Mouse (Mus musculus): ENCODE results near the gene Dock3. TPM values are rescaled to one million over a fixed set of nuclear protein-coding genes. Genes with fewer than 3 reads are reported as not detected.

Gene Dock3
- polyA plus RNA-seq, 1 experiment from 2014 or later, result 0.56 TPM

DNA sequence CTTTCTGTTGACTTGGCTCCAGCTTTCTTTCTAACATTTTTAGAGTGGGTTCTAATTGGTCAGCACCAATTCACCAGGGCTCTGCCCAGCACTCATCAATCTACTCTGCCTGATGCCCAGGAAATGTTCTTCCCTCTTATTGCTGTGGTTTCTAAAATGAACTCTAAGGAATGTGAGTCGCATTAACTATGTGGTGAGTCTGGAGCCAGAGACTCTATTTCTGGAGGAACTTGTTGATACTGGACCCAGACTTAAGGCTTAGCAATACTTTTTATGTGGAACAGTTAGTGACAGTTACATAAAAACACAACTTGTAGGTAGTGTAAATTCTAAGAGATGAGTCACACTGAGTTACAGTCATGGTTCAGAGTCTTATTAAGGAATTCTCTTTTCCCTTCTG, 296.7 kb downstream of the Dock3 start:
- 77% methylated on average over 1 of the region's 1 CpGs for WGBS (ENCODE audit: insufficient replicate concordance)
- no peaks in the 10 kb centered on the region for H3K27me3 ChIP-seq (ENCODE audit: control insufficient read depth, insufficient read depth, low read length)
- ATAC-seq (replicated peaks; ENCODE audit: insufficient number of reproducible peaks, low FRiP score, low TSS enrichment), result no peak
- no peak overlapping the region for H3K4me3 ChIP-seq (ENCODE audit: low read depth, low read length)
- no peaks in the 10 kb centered on the region for H3K36me3 ChIP-seq (ENCODE audit: control insufficient read depth, insufficient read depth, low read length)
- no peak overlapping the region for H3K9ac ChIP-seq (ENCODE audit: low read depth, low read length)
- no peak overlapping the region for H3K27ac ChIP-seq (ENCODE audit: low read depth, low read length)
- H3K9me3 ChIP-seq (replicated peaks; ENCODE audit: control insufficient read depth, low read length), result no peaks in the 10 kb centered on the region
- H3K4me1 ChIP-seq (ENCODE audit: control insufficient read depth, insufficient read depth, low read length), result no peaks in the 10 kb centered on the region
- no peak overlapping the region for H3K4me2 ChIP-seq

DNA sequence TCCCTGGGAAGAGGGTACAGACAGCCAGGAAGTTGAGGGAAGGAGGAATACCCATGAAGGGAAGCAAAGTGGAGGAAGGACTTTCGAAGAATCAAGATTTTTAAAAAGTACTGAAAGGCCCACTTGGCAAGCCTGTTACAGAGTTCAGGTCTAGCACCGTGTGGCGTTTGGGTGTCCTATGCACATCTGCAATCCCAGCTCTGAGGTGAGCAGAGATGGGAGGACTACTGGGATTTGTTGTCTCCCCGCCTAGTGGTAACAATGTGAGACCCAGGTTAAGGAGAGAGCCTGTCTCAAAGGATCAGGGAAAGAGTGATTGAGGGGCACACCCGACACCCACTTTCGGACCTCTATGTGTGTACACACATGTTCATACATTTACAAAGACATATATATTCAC, 316.8 kb downstream of the Dock3 start:
- Histone ChIP-seq H3K27me3 (ENCODE audit: control insufficient read depth, insufficient read depth, low read length) (no peaks in the 10 kb centered on the region), H3K9ac (ENCODE audit: low read depth, low read length) (no peak overlapping the region), H3K4me2 (no peak overlapping the region), H3K9me3 (replicated peaks; ENCODE audit: control insufficient read depth, low read length) (no peaks in the 10 kb centered on the region), H3K4me3 (ENCODE audit: low read depth, low read length) (no peak overlapping the region), H3K36me3 (ENCODE audit: control insufficient read depth, insufficient read depth, low read length) (no peaks in the 10 kb centered on the region), H3K27ac (ENCODE audit: low read depth, low read length) (no peak overlapping the region), H3K4me1 (ENCODE audit: control insufficient read depth, insufficient read depth, low read length) (no peaks in the 10 kb centered on the region)
- no peak for ATAC-seq (replicated peaks; ENCODE audit: insufficient number of reproducible peaks, low FRiP score, low TSS enrichment)
- 84% methylated on average over 6 of the region's 6 CpGs for WGBS (ENCODE audit: insufficient replicate concordance)

DNA sequence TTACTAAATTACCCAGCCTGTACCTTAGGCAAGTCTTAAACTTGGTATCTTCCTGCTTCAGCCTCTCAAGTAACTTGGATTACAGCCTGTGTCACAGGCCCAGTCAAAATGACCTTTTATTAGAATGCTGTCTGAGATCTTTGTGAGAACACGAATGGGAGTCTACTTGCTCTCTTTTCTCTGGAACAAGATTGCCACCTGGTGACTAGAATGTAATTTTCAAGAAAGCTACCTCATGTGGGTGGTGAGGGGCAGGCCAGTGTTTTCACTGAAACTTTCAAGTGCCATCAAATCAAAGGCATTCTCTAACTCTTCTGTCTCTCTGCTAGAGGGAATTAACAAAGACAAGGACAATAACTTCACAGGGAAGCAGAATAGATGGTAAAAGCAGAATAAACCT, 317.9 kb downstream of the Dock3 start:
- ATAC-seq (replicated peaks; ENCODE audit: insufficient number of reproducible peaks, low FRiP score, low TSS enrichment), result no peak
- H3K27me3 ChIP-seq (ENCODE audit: control insufficient read depth, insufficient read depth, low read length), result no peaks in the 10 kb centered on the region
- H3K4me3 ChIP-seq (ENCODE audit: low read depth, low read length), result no peak overlapping the region
- no peaks in the 10 kb centered on the region for H3K36me3 ChIP-seq (ENCODE audit: control insufficient read depth, insufficient read depth, low read length)
- no peaks in the 10 kb centered on the region for H3K9me3 ChIP-seq (replicated peaks; ENCODE audit: control insufficient read depth, low read length)
- no peaks in the 10 kb centered on the region for H3K4me1 ChIP-seq (ENCODE audit: control insufficient read depth, insufficient read depth, low read length)
- H3K27ac ChIP-seq (ENCODE audit: low read depth, low read length), result no peak overlapping the region
- 4% methylated on average over 1 of the region's 1 CpGs for WGBS (ENCODE audit: insufficient replicate concordance)
- H3K9ac ChIP-seq (ENCODE audit: low read depth, low read length), result no peak overlapping the region
- H3K4me2 ChIP-seq, result no peak overlapping the region

DNA sequence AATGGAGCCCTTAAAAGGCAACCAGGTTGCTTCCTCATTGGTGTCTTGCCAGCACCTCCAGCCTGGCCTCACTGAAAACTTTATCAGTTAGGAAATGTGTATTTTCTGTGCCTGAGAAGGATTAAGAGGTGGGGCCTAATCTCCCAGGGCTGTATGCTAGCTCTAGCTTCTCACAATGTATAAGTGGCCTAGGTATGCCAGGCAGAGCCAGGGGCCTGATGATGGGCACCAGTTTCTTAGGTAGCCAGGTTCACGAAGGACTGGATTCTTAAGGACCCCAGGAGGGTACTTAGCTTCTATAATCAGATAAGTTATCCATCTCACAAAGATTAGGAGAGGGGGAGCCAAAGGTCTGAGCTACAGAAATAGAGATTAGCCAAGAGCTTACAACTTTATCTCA, 320.1 kb downstream of the Dock3 start:
- Histone ChIP-seq H3K27me3 (ENCODE audit: control insufficient read depth, insufficient read depth, low read length) (no peaks in the 10 kb centered on the region), H3K36me3 (ENCODE audit: control insufficient read depth, insufficient read depth, low read length) (no peaks in the 10 kb centered on the region), H3K4me3 (ENCODE audit: low read depth, low read length) (no peak overlapping the region), H3K9me3 (replicated peaks; ENCODE audit: control insufficient read depth, low read length) (no peaks in the 10 kb centered on the region), H3K27ac (ENCODE audit: low read depth, low read length) (no peak overlapping the region), H3K9ac (ENCODE audit: low read depth, low read length) (no peak overlapping the region), H3K4me2 (no peak overlapping the region), H3K4me1 (ENCODE audit: control insufficient read depth, insufficient read depth, low read length) (no peaks in the 10 kb centered on the region)
- ATAC-seq (replicated peaks; ENCODE audit: insufficient number of reproducible peaks, low FRiP score, low TSS enrichment), result no peak
- WGBS (ENCODE audit: insufficient replicate concordance), result 55% methylated on average over 1 of the region's 1 CpGs

DNA sequence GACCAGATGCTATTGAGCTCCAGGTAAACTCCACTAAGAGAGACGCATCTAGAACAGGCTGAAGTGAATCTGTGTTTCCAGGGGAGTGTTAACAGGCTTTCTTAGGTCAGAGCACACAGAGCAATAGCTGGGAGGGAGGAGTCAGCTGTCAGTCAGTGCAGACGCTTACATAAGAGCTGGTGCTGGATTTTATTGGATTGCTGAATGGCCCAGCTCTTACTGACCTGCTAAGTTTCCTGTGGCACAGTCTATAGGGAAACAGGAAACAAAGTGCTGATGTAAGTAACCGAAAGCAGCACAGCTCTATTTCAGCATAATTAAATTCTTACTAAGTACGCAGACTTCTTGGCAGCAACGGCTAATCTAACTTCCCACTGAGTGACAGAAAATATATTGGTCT, 323.0 kb downstream of the Dock3 start:
- Histone ChIP-seq H3K4me3 (ENCODE audit: low read depth, low read length) (no peak overlapping the region), H3K36me3 (ENCODE audit: control insufficient read depth, insufficient read depth, low read length) (no peaks in the 10 kb centered on the region), H3K27ac (ENCODE audit: low read depth, low read length) (no peak overlapping the region), H3K9me3 (replicated peaks; ENCODE audit: control insufficient read depth, low read length) (no peaks in the 10 kb centered on the region), H3K9ac (ENCODE audit: low read depth, low read length) (no peak overlapping the region), H3K27me3 (ENCODE audit: control insufficient read depth, insufficient read depth, low read length) (no peaks in the 10 kb centered on the region), H3K4me2 (no peak overlapping the region), H3K4me1 (ENCODE audit: control insufficient read depth, insufficient read depth, low read length) (no peaks in the 10 kb centered on the region)
- no peak for ATAC-seq (replicated peaks; ENCODE audit: insufficient number of reproducible peaks, low FRiP score, low TSS enrichment)
- 46% methylated on average over 5 of the region's 5 CpGs for WGBS (ENCODE audit: insufficient replicate concordance)

DNA sequence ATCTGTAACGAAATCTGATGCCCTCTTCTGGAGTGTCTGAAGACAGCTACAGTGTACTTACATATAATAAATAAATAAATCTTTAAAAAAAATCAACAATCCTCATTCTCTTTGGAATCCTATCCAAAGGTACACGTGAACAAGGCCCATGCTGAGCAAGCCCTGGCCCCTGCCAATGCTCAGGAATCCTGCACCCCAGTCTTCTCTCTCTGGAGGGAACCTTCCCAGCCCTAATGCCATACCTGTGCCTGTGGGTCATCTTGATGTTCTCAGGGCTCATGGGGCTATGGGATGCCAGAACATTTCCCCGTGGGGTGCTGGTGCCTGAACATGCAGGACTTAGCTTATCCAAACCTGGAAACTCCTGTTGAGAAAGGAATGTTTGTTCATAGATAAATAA, 323.5 kb downstream of the Dock3 start:
- H3K9me3 ChIP-seq (replicated peaks; ENCODE audit: control insufficient read depth, low read length), result no peaks in the 10 kb centered on the region
- no peak overlapping the region for H3K9ac ChIP-seq (ENCODE audit: low read depth, low read length)
- 65% methylated on average over 3 of the region's 3 CpGs for WGBS (ENCODE audit: insufficient replicate concordance)
- ATAC-seq (replicated peaks; ENCODE audit: insufficient number of reproducible peaks, low FRiP score, low TSS enrichment), result no peak
- no peak overlapping the region for H3K27ac ChIP-seq (ENCODE audit: low read depth, low read length)
- H3K4me3 ChIP-seq (ENCODE audit: low read depth, low read length), result no peak overlapping the region
- H3K4me2 ChIP-seq, result no peak overlapping the region
- H3K27me3 ChIP-seq (ENCODE audit: control insufficient read depth, insufficient read depth, low read length), result no peaks in the 10 kb centered on the region
- no peaks in the 10 kb centered on the region for H3K36me3 ChIP-seq (ENCODE audit: control insufficient read depth, insufficient read depth, low read length)
- H3K4me1 ChIP-seq (ENCODE audit: control insufficient read depth, insufficient read depth, low read length), result no peaks in the 10 kb centered on the region

- Histone ChIP-seq H3K4me2 (no peak overlapping the region), H3K27me3 (ENCODE audit: control insufficient read depth, insufficient read depth, low read length) (no peaks in the 10 kb centered on the region), H3K27ac (ENCODE audit: low read depth, low read length) (no peak overlapping the region), H3K9ac (ENCODE audit: low read depth, low read length) (no peak overlapping the region), H3K9me3 (replicated peaks; ENCODE audit: control insufficient read depth, low read length) (no peaks in the 10 kb centered on the region), H3K4me3 (ENCODE audit: low read depth, low read length) (no peak overlapping the region), H3K4me1 (ENCODE audit: control insufficient read depth, insufficient read depth, low read length) (no peaks in the 10 kb centered on the region), H3K36me3 (ENCODE audit: control insufficient read depth, insufficient read depth, low read length) (no peaks in the 10 kb centered on the region)
- ATAC-seq (replicated peaks; ENCODE audit: insufficient number of reproducible peaks, low FRiP score, low TSS enrichment), result no peak
- 82% methylated on average over 8 of the region's 8 CpGs for WGBS (ENCODE audit: insufficient replicate concordance)
Observed at GRCm38 (mm10) chr9:106906597-106906996, 325.1 kb downstream of the Dock3 start.

DNA sequence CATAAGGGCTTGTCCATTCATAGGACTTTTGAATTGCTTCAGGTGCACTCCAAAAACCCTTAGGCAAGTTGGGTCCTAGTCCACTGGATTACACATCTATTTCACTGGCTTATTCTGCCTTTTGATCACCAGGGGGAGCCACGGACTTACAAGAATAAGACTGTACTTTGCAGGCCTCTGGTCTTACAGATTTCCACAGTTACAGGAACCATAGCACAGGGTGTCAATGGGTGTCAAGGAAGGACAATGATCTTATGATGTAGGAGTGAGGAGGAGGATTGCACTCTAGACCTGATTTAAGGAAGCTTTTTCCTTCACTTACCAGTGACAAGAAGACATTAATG, 327.9 kb downstream of the Dock3 start:
- no peak for ATAC-seq (replicated peaks; ENCODE audit: insufficient number of reproducible peaks, low FRiP score, low TSS enrichment)
- H3K4me2 ChIP-seq, result no peak overlapping the region
- H3K9ac ChIP-seq (ENCODE audit: low read depth, low read length), result no peak overlapping the region
- no peak overlapping the region for H3K27ac ChIP-seq (ENCODE audit: low read depth, low read length)
- no peaks in the 10 kb centered on the region for H3K9me3 ChIP-seq (replicated peaks; ENCODE audit: control insufficient read depth, low read length)
- H3K36me3 ChIP-seq (ENCODE audit: control insufficient read depth, insufficient read depth, low read length), result no peaks in the 10 kb centered on the region
- 7% methylated on average over 1 of the region's 1 CpGs for WGBS (ENCODE audit: insufficient replicate concordance)
- no peaks in the 10 kb centered on the region for H3K27me3 ChIP-seq (ENCODE audit: control insufficient read depth, insufficient read depth, low read length)
- no peak overlapping the region for H3K4me3 ChIP-seq (ENCODE audit: low read depth, low read length)
- no peaks in the 10 kb centered on the region for H3K4me1 ChIP-seq (ENCODE audit: control insufficient read depth, insufficient read depth, low read length)

GRCm38 (mm10) chr9:106903099-106903790, 328.5 kb downstream of the Dock3 start:
- H3K9me3 ChIP-seq (replicated peaks; ENCODE audit: control insufficient read depth, low read length), result no peaks in the 10 kb centered on the region
- no peak overlapping the region for H3K4me2 ChIP-seq
- no peaks in the 10 kb centered on the region for H3K4me1 ChIP-seq (ENCODE audit: control insufficient read depth, insufficient read depth, low read length)
- 61% methylated on average over 4 of the region's 4 CpGs for WGBS (ENCODE audit: insufficient replicate concordance)
- no peaks in the 10 kb centered on the region for H3K27me3 ChIP-seq (ENCODE audit: control insufficient read depth, insufficient read depth, low read length)
- no peak overlapping the region for H3K9ac ChIP-seq (ENCODE audit: low read depth, low read length)
- H3K4me3 ChIP-seq (ENCODE audit: low read depth, low read length), result no peak overlapping the region
- no peaks in the 10 kb centered on the region for H3K36me3 ChIP-seq (ENCODE audit: control insufficient read depth, insufficient read depth, low read length)
- no peak for ATAC-seq (replicated peaks; ENCODE audit: insufficient number of reproducible peaks, low FRiP score, low TSS enrichment)
- H3K27ac ChIP-seq (ENCODE audit: low read depth, low read length), result no peak overlapping the region
